Mouse (Mus musculus): ENCODE measurements at regions not wholly inside any gene's neighbourhood (a gene's known extent, or its start where the extent isn't known, plus 50 kb on each side); places are given as distances from the start of the nearest gene placed in this dataset.

DNA sequence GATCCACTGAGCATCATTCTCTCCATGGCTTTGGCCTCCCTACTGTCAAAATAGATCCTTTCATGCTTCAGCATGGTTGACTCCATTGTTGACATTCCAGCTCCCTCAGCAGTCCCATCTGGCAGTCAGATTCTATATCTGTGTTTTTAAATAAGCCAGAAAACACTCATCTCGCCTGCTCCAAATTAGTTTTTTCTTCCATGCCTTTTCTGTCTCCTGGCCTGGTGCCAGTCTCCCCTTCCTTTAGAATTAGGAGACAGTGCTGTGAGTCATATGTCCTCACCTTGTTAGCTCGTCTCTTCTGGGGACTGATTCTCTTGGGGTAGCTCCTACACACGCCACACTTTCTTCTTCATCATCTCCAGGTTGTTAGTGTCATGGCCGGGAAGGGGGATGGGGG, 302.2 kb downstream of the Cd83 start:
- no peak for DNase-seq

DNA sequence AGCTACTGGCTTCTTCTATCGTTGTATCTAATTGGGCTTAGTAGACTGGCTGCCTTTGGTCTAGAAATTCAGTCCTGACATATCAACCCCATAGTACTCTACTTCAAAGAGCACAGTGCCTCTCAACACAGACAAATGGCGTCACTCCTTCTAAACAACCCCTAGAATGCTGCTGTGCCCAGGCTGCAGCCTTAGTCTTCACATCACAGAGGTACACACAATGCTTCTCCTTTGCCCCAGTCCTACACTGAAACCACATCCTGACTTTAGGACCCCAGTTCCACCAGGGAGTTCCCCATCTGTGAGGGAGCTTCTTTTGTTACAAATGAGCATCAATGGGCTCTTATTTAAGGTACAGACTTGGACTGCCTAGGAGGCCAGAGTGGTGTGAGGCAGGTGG, 312.6 kb downstream of the Cd83 start:
- DNase-seq: peak in 1 of 2 experiments; percentile 29

DNA sequence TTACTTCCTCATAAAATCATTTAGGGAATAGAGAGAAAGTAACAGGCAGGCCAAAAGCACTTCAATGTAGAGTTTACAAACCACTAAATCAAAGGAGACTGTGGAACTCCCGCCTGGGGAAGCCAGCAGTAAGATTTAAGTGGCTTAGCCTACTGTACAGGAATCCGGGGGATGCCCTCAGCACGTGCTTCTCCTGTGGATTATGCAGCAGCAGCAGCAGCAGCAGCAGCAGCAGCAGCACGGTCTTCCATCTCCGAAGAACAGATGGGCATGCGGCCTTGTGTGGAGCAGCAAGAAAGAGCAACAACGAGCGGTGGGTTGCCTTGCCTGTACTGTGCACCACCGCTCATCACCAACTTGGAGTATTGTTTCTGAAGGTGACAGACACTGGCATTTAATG, 314.9 kb downstream of the Cd83 start:
- DNase-seq: no peak

DNA sequence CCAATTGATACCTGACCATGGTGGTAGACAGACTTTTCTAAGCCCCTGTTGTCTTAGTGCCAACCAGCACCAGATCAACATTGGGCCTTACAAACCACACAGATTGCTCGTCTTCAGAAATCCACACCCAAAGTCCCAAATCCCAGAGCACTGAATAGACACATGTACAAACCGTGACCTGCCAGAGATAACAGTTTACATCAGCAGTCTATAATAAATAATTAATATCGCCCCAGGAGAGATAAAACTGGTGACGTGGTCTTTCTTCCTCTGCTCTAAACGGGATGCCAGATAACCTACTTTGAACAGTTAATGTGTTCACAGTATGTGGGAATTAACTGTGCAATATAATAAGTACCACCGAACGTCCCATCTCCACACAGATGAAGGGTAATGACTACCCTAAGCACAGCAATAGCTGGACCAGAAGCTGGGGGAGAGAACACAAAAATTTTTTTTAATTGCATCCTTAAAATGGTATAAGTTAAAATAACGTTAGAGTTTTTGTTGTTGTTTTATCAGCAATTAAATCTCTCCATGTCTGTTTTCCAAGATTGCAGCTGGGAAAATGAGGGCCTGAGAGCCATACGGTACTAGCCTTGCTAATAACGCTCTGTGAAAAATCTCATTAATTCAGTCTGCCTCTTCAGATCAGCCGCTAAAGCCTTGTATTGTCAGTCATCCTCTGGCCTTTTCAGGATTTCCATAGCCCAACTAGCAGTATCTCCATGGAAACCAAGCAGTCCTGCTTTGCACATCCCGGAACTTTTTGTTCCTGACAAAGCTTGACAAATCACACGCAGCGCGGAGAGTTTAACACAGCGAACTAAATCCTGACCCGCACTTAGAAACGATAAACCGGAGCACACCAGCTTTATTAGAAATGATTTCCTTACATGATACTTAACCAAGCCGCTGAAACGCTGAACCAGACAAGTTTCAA, 315.8 kb downstream of the Cd83 start:
- no peak for DNase-seq

DNA sequence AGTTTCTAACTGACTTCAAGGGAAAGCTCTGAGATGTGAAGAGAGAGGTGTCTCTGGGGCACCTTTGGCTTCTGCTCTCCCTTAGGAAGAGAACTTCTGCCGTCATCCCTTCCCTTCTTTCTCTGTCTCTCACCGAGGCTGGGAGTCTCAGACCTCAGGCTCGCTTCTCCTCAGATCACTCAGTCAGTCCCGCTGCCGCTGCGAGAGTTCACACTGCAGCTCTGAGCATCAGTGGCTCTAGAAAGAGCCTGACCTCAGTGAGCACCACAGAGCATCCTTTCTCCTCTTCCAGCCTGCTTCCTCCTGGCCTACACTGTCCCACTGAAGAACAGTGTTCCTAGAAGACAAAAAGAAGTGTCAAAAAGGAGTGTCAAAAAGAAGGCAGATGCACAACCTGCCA, 316.6 kb downstream of the Cd83 start:
- no peak for DNase-seq

DNA sequence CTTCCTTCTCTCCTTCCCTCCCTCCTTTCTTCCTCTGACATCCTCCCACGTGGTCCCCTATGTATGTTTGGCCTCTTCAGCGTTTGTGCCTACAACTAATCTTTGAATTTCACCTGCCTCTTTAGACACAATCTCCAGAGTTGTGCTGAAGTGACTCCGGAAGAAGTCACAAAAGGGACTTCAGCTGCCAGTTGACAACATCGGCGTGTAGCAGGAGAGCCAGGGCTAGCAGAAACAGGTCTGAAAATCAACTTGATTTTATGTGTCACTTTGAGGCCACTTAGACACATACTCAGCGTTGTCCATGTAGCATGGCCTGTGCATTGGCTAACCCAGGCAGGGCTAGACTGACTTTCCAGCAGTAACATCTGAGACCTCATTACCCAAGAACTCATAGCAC, 317.2 kb downstream of the Cd83 start:
- DNase-seq: no peak

DNA sequence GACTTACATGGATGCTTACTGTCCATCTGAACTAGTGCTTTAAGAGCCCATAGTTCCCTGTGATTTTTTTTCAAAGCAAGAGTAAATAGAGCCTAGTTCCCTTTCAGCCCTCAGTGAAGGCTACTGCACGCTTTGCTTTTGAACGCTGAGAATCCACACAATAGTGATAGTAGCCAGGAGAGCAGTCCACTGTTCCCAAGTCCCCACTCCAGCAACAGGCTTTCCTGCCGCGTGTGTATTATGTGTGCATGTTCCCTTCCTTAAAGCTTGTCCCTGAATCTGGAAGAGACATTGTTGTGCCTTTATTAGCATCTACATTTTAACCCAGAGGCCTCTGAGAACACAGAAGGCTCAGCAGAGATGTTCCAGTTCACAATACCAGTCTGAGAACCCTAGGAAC, 317.7 kb downstream of the Cd83 start:
- no peak for DNase-seq

DNA sequence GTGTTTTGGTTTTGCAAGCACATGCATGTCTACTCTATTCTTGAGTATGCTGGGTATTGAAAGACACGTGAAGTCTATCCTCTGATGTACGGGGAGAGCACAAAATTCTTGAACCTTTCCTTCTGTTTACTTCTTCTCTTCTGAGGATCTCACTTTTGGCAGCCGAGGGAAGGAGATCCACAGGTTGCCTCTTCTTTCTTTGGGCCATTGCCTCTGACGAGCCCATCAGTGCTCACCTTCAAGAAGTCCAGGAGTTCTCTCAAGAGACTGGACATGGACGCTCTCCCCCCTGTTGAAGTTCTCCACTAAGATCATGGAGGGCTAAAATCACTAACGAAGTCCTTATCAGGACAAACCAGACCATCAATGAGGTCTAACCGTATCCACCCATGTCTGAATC, 318.8 kb downstream of the Cd83 start:
- no peak for DNase-seq

DNA sequence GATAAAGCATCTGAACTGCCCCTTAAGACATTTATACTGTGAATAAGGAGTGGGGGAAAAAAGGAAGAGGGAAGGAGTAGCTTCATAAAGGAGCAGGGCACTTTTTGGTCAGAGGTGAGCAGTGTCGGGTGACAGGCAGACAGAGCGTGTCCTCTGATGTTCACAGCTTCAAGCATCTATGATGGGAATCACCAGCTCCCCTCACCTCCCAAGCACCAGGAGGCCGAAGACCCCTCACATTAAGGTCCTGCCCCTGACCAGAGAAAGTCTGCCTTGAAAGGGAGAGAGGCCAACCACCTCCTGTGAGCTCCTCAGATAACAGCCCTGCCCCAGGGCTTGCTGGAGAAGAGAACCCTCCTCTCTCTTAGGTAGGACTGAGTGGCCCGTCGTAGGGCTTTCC, 320.6 kb downstream of the Cd83 start:
- DNase-seq: no peak

DNA sequence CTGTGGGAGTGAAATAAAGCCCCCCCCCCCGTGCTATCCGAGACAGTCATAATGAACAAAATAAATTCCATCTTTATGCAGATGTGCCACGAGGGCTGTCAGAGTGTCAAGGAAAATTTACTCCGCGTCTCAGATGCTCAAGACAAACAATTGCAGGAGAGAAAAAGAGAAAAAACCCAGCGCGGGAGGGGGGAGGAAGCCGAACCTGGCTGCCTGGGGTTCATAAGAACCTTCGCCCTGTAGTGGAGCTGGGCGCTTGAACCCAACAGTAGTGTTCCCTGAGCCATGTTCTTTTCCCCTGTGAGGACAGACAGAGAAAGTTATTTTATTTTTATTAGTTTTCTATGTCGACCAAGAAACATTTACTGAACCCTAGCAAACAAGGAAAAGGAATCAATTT, 324.1 kb downstream of the Cd83 start:
- no peak for DNase-seq

DNA sequence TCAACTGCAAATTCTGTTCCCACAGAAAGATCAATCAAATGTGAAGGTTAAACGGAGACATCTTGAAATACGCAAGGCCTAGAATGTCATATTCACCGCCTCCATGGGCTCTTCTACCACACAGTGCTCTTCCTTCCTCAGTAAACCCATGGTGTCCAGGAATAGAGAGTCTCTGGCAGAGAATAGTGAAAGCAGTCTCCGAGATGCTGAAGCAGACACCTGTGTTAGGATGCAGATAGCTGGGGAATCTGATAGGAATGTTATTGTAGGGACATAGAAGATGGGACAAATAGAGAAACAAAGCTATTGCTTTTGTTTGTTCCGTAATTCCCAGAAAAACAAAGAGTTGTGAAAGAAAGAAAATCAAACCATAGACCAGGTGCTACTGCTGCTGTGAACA, 328.5 kb downstream of the Cd83 start:
- DNase-seq: no peak

DNA sequence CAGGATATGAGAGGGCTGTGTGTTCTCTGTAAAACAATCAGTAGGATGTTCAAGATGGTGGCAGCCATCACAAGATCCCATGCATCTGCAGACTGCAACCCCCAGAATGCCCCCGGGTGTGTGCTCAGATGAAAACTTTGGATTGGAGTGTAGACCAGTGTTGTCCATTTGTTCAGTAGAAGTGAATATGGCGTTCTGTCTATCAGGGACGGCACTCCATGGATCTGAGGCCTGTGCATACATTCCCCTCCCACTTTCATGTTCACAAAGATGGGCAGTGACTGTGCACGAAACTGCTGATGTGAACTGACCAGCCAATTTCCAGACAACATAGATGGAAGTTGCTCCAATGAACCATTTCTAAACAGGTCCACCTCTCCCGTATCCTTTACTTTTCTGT, 330.3 kb downstream of the Cd83 start:
- DNase-seq: no peak

DNA sequence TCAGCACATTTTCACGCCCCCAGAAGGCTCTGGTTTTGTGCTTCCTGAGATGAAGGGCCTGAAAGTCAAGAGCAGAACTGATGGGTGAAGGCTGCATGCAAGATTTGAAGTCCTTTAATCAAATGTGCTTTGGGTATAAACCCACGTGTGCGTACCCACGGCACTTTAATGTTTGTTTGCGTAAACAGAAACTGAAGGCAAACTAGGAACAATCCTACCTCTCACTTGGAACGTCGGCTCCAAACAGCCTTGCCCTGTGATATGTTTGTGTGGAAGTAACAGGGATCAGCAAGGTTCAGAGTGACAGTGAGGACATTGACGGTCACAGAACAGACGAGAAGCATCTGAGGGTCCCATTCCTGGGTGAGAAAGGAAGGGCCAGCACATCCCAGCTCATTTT, 333.3 kb downstream of the Cd83 start:
- DNase-seq: no peak

DNA sequence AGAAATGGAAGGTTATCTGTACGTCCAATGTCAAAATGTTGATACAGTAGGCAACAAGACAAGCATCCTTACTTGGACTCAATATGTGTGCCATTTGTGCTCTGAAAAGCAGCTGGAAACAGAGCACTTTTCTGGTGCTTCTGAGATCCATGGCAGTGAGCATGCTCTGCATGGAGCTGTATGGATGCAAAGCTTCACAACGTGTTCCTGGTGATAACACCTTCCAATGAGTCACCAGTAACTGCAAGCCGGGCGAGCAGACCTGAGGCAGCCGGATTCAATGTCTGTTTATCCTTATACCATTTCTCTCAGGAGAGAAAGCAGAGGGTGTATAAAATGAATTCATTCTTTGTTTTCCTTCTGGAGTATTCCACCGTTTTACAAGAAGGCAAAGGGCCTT, 334.3 kb downstream of the Cd83 start:
- no peak for DNase-seq

DNA sequence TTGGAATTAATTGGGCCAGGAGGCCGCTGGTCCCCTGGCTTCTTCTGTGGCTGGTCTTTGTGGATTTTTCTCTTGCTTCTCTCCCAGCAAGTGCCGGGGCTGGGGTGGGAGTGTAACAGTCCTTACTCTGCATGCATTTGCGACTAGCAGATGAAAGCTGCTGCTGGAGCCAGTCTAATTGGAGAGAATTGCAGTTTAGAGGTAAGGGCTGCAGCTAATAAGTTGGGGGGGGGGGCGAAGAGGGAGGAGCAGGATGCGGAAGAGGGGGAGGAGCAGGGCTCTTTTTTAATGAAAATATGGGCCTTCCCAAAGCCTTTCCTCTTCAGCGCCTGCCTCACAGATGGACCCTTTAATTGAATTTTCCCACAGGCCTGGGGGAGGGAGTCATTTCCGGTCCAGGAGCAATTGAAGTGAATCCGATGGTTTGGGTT, 336.7 kb downstream of the Cd83 start:
- DNase-seq: no peak

DNA sequence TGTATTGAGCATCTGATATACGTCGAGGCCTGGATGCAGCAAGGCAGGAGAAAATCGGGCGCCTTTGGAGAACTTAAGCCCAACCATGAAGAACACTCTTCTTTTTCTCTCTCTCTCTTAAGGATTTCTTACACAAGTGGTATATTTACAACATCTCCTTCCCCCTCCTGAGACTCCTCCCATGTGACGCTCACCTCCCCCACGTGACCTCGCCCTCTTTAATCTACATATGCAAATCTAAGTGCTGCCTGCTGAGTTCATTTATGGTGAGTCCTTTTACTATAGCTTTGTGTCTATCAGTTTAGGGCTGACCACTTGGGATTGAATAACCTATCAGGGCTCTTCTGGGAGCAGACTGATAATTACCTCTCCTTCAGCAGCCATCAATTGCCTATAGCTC, 337.4 kb downstream of the Cd83 start:
- no peak for DNase-seq

DNA sequence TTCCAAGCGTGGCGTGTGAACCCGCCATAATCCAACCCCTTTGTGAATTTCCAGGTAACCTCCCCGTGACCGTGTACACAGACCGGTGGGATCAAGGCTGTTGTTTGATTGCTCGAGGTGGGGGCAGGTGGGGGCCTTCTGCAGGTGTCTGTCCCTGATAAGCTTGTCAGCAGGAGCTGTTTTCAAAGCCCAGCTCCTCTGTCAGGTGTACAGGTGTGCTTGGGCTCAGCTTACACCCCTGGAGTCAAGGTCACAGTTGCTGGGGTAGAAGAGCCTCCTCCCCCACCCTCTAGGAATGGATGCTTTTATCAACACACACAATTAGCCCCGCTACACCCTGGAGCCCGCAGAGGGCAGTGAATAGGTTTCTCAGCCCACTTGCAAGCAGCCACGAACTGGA, 341.6 kb downstream of the Cd83 start:
- DNase-seq: no peak

DNA sequence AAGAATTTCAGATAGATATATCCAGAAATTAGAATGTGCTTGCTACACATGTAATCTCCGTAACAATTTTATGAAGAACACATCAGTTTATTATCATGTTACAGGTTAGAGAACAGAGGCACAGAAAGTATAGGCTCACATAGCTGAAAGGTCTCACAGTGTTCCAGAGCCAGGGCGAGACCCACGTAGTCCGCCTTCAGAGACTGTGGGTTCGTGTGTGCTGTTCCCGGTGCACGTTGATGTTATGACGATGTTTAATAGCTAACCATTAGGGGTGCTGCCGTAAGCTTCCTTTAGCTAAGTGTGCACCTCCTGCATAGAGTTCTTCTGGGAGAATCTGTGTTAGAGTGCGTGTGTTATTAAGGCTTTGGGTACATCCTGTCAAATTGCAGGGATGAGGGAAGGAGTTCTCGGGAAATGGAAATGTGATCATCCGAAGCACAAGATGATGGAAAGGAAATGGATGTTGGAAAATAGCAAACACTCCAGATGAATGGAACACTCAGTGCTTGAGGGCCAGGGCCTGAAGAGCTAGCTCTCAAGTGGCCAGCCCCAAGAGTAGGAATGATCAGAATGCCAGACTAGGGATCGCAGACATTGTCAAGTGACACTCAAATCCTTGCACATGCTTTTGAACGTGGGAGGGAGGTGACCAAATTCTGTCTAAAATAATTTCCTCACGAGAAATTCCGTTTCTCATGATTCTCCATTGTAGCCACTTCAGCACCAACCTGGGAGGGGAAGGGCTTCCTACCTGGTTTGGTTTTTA, 344.1 kb downstream of the Cd83 start:
- no peak for DNase-seq

DNA sequence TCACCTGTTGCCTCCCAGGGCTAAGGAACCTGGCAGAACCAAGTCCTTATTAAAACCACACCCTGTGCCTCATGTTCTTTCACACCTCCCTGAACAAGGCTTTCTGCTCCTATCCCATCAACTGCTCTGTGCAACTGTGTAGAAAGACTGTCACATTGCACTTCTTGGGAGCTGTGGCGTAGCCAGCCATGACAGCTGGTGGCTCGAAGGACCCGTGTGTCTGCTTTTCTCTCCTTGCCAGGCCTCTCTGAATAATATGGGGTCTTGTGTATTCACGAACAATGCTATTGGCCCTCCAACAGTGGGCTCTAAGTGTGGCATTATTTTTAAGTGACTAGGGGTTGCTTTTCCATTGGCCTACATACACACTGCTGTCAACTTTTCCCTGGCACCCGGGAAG, 347.3 kb downstream of the Cd83 start:
- DNase-seq: no peak

DNA sequence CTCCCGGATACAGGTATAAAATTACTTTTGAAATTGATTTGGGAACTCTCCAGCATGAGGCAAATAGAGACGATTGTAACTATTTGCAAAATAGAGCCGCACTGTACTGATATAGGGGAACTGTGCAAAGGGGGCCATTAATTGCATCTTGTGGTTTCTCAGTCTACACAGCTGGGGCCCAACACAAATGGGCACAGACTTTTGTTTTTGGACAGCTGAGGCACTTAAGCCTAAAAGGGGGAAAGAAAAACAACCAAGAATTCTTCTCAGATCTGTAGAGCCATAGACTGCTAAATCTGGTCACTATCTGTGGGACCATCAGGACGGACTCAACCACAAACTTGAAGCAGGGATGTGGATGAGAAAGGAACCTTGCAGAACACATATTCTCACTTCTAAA, 347.9 kb downstream of the Cd83 start:
- no peak for DNase-seq

DNA sequence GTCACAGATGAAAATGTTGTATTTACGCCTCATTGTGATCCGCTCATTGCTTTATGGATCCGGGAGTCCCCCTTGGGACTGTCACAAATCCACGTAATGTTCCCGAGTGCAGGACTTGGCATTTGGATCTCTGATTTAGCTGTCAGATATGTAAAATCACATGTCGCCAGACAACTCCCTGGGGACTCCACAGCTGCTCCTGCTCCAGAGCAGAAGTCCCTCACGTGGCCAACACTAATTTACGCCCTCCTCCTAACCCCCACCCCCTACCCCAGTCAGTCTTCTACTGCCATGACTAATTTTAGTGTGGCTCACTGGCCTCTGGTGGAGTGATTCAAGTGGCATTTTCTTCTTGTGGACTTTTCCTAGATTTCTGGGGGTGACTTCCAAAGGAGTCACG, 348.9 kb downstream of the Cd83 start:
- DNase-seq: no peak

DNA sequence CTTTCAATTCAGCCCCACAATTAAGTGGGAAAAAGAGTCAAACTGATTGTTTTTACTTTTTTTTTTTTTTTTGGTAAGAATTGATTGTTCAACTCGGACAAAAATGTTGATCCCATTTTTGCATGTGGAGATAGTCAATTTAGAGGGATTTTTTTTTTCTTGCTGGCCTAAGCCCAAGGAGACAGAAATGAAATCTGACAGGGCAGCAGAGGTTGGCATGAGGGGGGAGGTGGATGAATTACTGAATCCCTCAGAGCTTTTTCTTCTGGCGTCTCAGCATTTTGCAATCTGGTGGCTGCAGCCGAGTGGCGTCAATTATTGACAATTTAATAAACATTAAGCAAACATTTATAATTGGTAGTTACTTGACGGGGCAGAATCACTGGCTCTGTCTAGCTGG, 356.6 kb downstream of the Cd83 start:
- no peak for DNase-seq

DNA sequence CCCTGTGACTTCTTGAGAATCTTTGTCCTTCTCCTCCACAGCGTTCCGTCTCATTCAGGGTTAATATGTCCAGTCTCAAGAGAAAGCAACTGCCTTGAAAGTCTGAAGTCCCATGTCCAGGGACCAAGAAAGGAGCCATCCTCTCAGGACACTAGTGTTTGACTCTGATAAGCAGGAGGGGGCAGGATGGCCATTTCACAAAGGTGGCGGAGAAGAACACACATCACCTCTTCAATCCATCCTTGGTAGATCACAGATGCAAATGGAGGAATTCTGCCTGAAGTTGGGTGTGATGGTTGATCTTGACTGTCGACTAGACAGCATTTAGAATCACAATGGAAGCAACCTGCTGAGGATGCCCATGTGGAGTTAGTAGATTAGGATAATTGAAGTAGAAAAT, 360.9 kb downstream of the Cd83 start:
- DNase-seq: no peak

DNA sequence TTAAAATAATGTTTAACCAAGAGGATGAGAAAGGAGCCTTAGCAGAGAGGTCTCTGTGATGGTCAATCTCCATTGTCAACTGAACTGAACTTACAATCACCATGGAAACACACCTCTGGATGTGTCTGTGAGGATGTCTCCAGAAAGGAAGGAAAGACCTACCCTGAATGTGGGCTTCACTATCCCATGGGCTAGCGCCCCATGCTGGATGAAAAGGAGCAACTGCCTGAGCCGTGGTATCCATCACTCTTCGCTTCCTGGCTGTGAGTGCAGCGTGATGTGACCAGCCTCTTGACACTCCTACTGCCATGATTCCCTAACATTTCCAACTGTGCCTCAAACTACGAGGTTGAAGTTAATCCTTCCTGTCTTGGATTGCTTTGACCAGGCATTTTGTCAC, 363.3 kb downstream of the Cd83 start:
- DNase-seq: no peak
